Mouse (Mus musculus): Measurements from ENCODE around the gene Urah. TPM values are rescaled to one million over a fixed set of nuclear protein-coding genes. Genes with fewer than 3 reads are reported as not detected.
A peak's percentile ranks its signal among the peaks of the same experiment; 100 is the strongest.

Gene Urah
- 0.25 TPM in 1 of 2 replicates, not detected in the other for polyA plus RNA-seq (2014; fragmentation: Nextera tagmentation; extraction: Ambion mirVana)

DNA sequence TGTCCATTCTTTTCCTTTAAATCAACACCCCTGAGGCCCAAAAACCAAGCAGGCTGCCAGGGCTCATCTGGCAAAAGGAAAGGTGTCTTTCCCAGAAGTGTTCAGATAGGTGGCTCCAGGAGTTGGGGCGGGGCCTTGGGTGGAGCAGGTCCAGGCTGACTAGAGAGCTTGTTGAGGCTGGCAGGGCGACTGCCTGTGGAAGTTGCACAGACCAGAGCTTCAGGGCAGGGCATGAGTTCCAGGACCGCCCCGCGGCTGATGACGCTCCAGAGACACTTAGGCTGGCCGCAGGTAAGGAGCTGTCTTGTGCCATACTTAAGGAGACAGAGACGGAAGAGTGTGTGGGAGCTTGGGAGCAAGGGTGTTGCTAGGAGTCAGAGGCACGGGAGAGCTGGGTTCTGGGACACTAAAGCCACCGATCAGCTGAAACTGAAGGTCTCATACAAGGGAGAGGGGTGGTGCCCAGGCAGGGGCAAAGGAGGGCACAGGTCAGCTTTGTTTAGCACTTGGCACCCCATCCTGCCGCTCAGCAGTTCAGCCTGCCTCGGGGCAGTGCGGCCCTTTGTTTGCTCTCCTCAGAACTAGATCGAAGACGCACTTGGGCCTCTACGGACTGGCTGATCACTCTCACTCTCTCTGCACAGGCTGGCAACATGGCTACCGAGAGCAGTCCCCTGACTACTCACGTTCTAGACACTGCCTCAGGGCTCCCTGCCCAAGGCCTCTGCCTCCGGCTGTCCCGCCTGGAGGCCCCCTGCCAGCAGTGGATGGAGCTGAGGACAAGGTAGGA lies at the start of gene Urah:
Urah (plus strand) TSS at position 51 of the 790 bp plus-strand sequence.
- ATAC-seq (ENCODE audit: low FRiP score) (no peak), DNase-seq (ENCODE audit: low spot score) (no peak)
- H3K9ac ChIP-seq (ENCODE audit: low read depth, low read length): no peak within 1 kb of the TSS
- no peaks in the 10 kb centered on the region for H3K9me3 ChIP-seq (ENCODE audit: control insufficient read depth, low read length)
- H3K4me2 ChIP-seq (replicated peaks; ENCODE audit: low read depth, low read length): no peak within 1 kb of the TSS
- no peak within 1 kb of the TSS for H3K4me3 ChIP-seq (ENCODE audit: low read depth, low read length)
- H3K27ac ChIP-seq (ENCODE audit: low read depth, low read length): no peak within 1 kb of the TSS
- no peaks in the 10 kb centered on the region for H3K36me3 ChIP-seq (ENCODE audit: control insufficient read depth, insufficient read depth, low read length)
- WGBS: 42% methylated on average over 20 of the region's 20 CpGs
- no peaks in the 10 kb centered on the region for H3K4me1 ChIP-seq (replicated peaks; ENCODE audit: control insufficient read depth, insufficient read depth, low read length)
- no peaks in the 10 kb centered on the region for H3K27me3 ChIP-seq (ENCODE audit: control insufficient read depth, insufficient read depth, low read length)

DNA sequence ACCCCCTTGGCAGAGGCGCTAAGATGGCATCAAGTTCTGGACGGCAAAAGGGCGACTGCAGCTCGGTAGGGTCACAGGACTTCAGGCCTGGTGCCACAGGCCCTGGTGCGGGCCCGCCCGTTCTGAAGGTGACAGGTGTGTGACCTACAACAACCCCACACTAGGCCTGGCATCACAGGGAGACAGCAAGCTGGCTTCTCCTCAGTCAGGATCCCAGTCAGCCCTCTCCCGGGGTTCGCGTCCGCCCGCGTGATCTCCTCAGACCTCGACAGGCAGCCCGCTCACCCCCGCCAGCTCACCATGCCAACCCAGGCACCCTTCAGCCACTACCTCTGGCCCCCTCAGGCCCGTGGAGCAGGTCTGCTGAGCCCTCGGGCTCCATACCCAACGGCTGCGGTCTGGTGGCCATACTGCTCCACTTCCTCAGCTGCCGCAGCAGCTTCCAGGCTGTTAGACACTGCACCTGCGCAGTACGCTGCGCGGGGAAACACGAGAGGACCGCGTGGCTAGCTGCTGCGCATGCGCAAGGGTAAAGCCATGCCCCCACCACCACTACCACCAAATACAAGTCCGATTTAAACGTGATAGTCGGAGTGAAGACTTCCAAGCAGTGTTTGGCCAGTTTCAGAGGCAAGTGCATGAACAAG lies 47.3 kb upstream of the Urah start, which contains the start of gene Syce1:
Syce1 (minus strand) TSS at position 447 of the 647 bp plus-strand sequence.
- Histone ChIP-seq H3K9ac (ENCODE audit: low read depth, low read length) (no peak within 1 kb of the TSS), H3K4me2 (replicated peaks; ENCODE audit: low read depth, low read length) (no peak within 1 kb of the TSS), H3K4me1 (replicated peaks; ENCODE audit: control insufficient read depth, insufficient read depth, low read length) (no peaks in the 10 kb centered on the region), H3K9me3 (ENCODE audit: control insufficient read depth, low read length) (no peaks in the 10 kb centered on the region), H3K27ac (ENCODE audit: low read depth, low read length) (no peak within 1 kb of the TSS), H3K27me3 (ENCODE audit: control insufficient read depth, insufficient read depth, low read length) (no peaks in the 10 kb centered on the region), H3K4me3 (ENCODE audit: low read depth, low read length) (no peak within 1 kb of the TSS), H3K36me3 (ENCODE audit: control insufficient read depth, insufficient read depth, low read length) (no peaks in the 10 kb centered on the region)
- 80% methylated on average over 33 of the region's 33 CpGs for WGBS
- ATAC-seq (ENCODE audit: low FRiP score) (no peak), DNase-seq (ENCODE audit: low spot score) (no peak)

- Histone ChIP-seq H3K9ac (ENCODE audit: low read depth, low read length) (no peak overlapping the region), H3K4me2 (replicated peaks; ENCODE audit: low read depth, low read length) (no peak overlapping the region), H3K9me3 (ENCODE audit: control insufficient read depth, low read length) (no peaks in the 10 kb centered on the region), H3K27me3 (ENCODE audit: control insufficient read depth, insufficient read depth, low read length) (no peaks in the 10 kb centered on the region), H3K27ac (ENCODE audit: low read depth, low read length) (no peak overlapping the region), H3K4me1 (replicated peaks; ENCODE audit: control insufficient read depth, insufficient read depth, low read length) (no peaks in the 10 kb centered on the region), H3K4me3 (ENCODE audit: low read depth, low read length) (no peak overlapping the region), H3K36me3 (ENCODE audit: control insufficient read depth, insufficient read depth, low read length) (no peaks in the 10 kb centered on the region)
- 91% methylated on average over 7 of the region's 7 CpGs for WGBS
- DNase-seq (ENCODE audit: low spot score): no peak
- ATAC-seq (ENCODE audit: low FRiP score): no peak
These were observed 46.8 kb upstream of the Urah start for GRCm38 (mm10) chr7:140788053-140788435.

- DNase-seq (ENCODE audit: low spot score) (no peak), ATAC-seq (ENCODE audit: low FRiP score) (no peak)
- Histone ChIP-seq H3K4me1 (replicated peaks; ENCODE audit: control insufficient read depth, insufficient read depth, low read length) (no peaks in the 10 kb centered on the region), H3K9ac (ENCODE audit: low read depth, low read length) (no peak overlapping the region), H3K27me3 (ENCODE audit: control insufficient read depth, insufficient read depth, low read length) (no peaks in the 10 kb centered on the region), H3K36me3 (ENCODE audit: control insufficient read depth, insufficient read depth, low read length) (no peaks in the 10 kb centered on the region), H3K4me3 (ENCODE audit: low read depth, low read length) (no peak overlapping the region), H3K4me2 (replicated peaks; ENCODE audit: low read depth, low read length) (no peak overlapping the region), H3K27ac (ENCODE audit: low read depth, low read length) (no peak overlapping the region), H3K9me3 (ENCODE audit: control insufficient read depth, low read length) (no peaks in the 10 kb centered on the region)
- WGBS: 77% methylated on average over 4 of the region's 4 CpGs
These were observed 41.3 kb upstream of the Urah start for GRCm38 (mm10) chr7:140793541-140793940.

DNA sequence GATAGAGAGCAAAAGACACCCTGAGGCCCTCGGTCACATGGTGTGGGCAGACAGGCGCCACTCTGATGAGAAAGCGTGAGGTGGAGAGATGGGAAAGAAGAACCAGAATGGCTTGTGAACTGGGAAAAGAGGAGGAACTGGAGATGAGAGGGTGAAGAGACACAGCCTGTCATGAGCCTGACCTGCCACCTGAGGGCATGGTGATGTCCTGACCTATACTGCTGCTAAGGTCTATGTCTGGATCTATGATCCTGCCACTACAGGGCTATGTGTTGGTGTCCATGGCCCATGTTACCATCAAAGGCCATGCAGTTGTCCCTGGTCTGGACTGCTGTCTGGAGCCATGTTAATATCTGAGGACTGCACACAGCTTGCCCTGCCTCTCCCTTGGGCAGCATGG lies 37.2 kb upstream of the Urah start:
- H3K9me3 ChIP-seq (ENCODE audit: control insufficient read depth, low read length): no peaks in the 10 kb centered on the region
- H3K27me3 ChIP-seq (ENCODE audit: control insufficient read depth, insufficient read depth, low read length): no peaks in the 10 kb centered on the region
- WGBS: 90% methylated on average over 3 of the region's 3 CpGs
- no peak overlapping the region for H3K9ac ChIP-seq (ENCODE audit: low read depth, low read length)
- H3K4me3 ChIP-seq (ENCODE audit: low read depth, low read length): no peak overlapping the region
- DNase-seq (ENCODE audit: low spot score) (no peak), ATAC-seq (ENCODE audit: low FRiP score) (no peak)
- no peak overlapping the region for H3K27ac ChIP-seq (ENCODE audit: low read depth, low read length)
- no peaks in the 10 kb centered on the region for H3K4me1 ChIP-seq (replicated peaks; ENCODE audit: control insufficient read depth, insufficient read depth, low read length)
- no peak overlapping the region for H3K4me2 ChIP-seq (replicated peaks; ENCODE audit: low read depth, low read length)
- no peaks in the 10 kb centered on the region for H3K36me3 ChIP-seq (ENCODE audit: control insufficient read depth, insufficient read depth, low read length)

DNA sequence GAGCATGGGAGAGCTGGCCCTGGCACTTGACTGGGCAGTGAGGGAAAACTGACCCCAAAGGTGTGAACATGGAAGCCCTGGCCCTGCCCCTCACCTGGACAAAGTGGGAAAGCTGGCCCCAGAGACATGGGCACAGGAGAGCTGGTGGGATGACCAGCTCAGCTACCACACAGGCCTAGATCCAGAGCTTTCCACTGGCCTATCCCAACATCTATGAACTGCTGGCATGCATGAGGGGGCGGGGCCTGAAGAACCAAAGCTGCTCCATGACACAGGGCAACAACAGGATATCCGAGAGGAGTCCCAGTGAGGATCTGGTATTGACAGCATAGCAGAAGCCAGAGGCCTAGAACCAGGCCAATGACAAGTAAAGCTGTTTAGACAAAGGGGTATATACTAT lies 36.6 kb upstream of the Urah start:
- Histone ChIP-seq H3K36me3 (ENCODE audit: control insufficient read depth, insufficient read depth, low read length) (no peaks in the 10 kb centered on the region), H3K9ac (ENCODE audit: low read depth, low read length) (no peak overlapping the region), H3K27me3 (ENCODE audit: control insufficient read depth, insufficient read depth, low read length) (no peaks in the 10 kb centered on the region), H3K9me3 (ENCODE audit: control insufficient read depth, low read length) (no peaks in the 10 kb centered on the region), H3K4me2 (replicated peaks; ENCODE audit: low read depth, low read length) (no peak overlapping the region), H3K27ac (ENCODE audit: low read depth, low read length) (no peak overlapping the region), H3K4me1 (replicated peaks; ENCODE audit: control insufficient read depth, insufficient read depth, low read length) (no peaks in the 10 kb centered on the region), H3K4me3 (ENCODE audit: low read depth, low read length) (no peak overlapping the region)
- 76% methylated on average over 2 of the region's 2 CpGs for WGBS
- ATAC-seq (ENCODE audit: low FRiP score): no peak
- DNase-seq (ENCODE audit: low spot score): no peak

DNA sequence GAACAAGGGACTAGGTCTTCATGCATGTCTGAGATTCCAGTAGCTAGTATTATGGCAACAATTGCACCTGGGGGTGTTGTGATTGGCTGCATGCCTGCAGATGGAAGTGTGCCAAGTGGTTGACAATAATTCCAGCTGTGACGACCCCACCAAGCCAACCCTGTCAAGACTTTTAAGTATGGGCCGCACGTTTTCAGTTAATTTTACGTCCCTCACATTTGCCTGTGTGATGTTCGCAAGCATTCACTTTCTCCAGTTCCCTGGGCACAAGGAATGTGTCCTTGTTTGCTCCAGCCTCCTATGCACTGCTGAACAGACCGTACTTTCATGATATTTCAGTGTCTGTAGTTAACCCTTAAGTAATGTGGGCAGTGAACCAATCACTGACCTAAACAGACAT lies 32.2 kb upstream of the Urah start:
- H3K4me1 ChIP-seq (replicated peaks; ENCODE audit: control insufficient read depth, insufficient read depth, low read length): no peaks in the 10 kb centered on the region
- no peak overlapping the region for H3K4me2 ChIP-seq (replicated peaks; ENCODE audit: low read depth, low read length)
- no peaks in the 10 kb centered on the region for H3K36me3 ChIP-seq (ENCODE audit: control insufficient read depth, insufficient read depth, low read length)
- ATAC-seq (ENCODE audit: low FRiP score) (no peak), DNase-seq (ENCODE audit: low spot score) (no peak)
- H3K4me3 ChIP-seq (ENCODE audit: low read depth, low read length): no peak overlapping the region
- no peak overlapping the region for H3K9ac ChIP-seq (ENCODE audit: low read depth, low read length)
- no peaks in the 10 kb centered on the region for H3K9me3 ChIP-seq (ENCODE audit: control insufficient read depth, low read length)
- H3K27me3 ChIP-seq (ENCODE audit: control insufficient read depth, insufficient read depth, low read length): no peaks in the 10 kb centered on the region
- H3K27ac ChIP-seq (ENCODE audit: low read depth, low read length): no peak overlapping the region
- 87% methylated on average over 6 of the region's 6 CpGs for WGBS

- Histone ChIP-seq H3K36me3 (ENCODE audit: control insufficient read depth, insufficient read depth, low read length) (no peaks in the 10 kb centered on the region), H3K4me2 (replicated peaks; ENCODE audit: low read depth, low read length) (no peak overlapping the region), H3K4me1 (replicated peaks; ENCODE audit: control insufficient read depth, insufficient read depth, low read length) (no peaks in the 10 kb centered on the region), H3K27me3 (ENCODE audit: control insufficient read depth, insufficient read depth, low read length) (no peaks in the 10 kb centered on the region), H3K4me3 (ENCODE audit: low read depth, low read length) (no peak overlapping the region), H3K27ac (ENCODE audit: low read depth, low read length) (no peak overlapping the region), H3K9ac (ENCODE audit: low read depth, low read length) (no peak overlapping the region), H3K9me3 (ENCODE audit: control insufficient read depth, low read length) (no peaks in the 10 kb centered on the region)
- 16% methylated on average over 1 of the region's 1 CpGs for WGBS
- ATAC-seq (ENCODE audit: low FRiP score) (no peak), DNase-seq (ENCODE audit: low spot score) (peak; percentile 46)
These were observed 29.1 kb upstream of the Urah start for GRCm38 (mm10) chr7:140805704-140806103.

- Histone ChIP-seq H3K9me3 (ENCODE audit: control insufficient read depth, low read length) (no peaks in the 10 kb centered on the region), H3K9ac (ENCODE audit: low read depth, low read length) (no peak overlapping the region), H3K27ac (ENCODE audit: low read depth, low read length) (no peak overlapping the region), H3K4me1 (replicated peaks; ENCODE audit: control insufficient read depth, insufficient read depth, low read length) (no peaks in the 10 kb centered on the region), H3K27me3 (ENCODE audit: control insufficient read depth, insufficient read depth, low read length) (no peaks in the 10 kb centered on the region), H3K4me2 (replicated peaks; ENCODE audit: low read depth, low read length) (no peak overlapping the region), H3K4me3 (ENCODE audit: low read depth, low read length) (no peak overlapping the region), H3K36me3 (ENCODE audit: control insufficient read depth, insufficient read depth, low read length) (no peaks in the 10 kb centered on the region)
- no peak for DNase-seq (ENCODE audit: low spot score)
- ATAC-seq (ENCODE audit: low FRiP score): no peak
- 89% methylated on average over 6 of the region's 6 CpGs for WGBS
These were observed 24.3 kb upstream of the Urah start for GRCm38 (mm10) chr7:140810496-140810895.
